Mouse (Mus musculus) erythroid progenitor cell, adult 5-6 weeks (primary cell): ENCODE data around the gene Ppfia1. TPM values are rescaled to one million over a fixed set of nuclear protein-coding genes. Genes with fewer than 3 reads are reported as not detected.

ENCODE experiments used
- ATAC-seq: replicated peaks from 2 replicates; pipeline ENCODE4 v1.8.0; 2016; ENCODE audit warnings: moderate number of reproducible peaks, mild to moderate bottlenecking, moderate TSS enrichment, inconsistent platforms; ENCODE audit not compliant: poor library complexity, low FRiP score, severe bottlenecking
- total RNA-seq, 2 experiments: library from RNA; stranded (forward) in 1 of 2; stranded (reverse) in 1 of 2; fragments of 150-400 nt in 1 of 2; fragments of 186-747, 209-891 nt in 1 of 2; gene quantifications; 2 replicates each; pipeline versions ENCODE4 v1.2.3 to v1.2.4; 2015 to 2017; ENCODE audit warnings: low replicate concordance in 2 of 2

Ppfia1 gene
- total RNA-seq, 2 experiments from 2014 or later = 83.4 to 96.1 TPM

GRCm38 (mm10) chr7:144447146-144447545 lies 106.4 kb downstream of the Ppfia1 start:
- ATAC-seq = 0 out of 2 replicates have a peak, but pooled peaks have one; percentile 3

GRCm38 (mm10) chr7:144444788-144445187 lies 108.7 kb downstream of the Ppfia1 start:
- no peak for ATAC-seq

GRCm38 (mm10) chr7:144441976-144442375 lies 111.6 kb downstream of the Ppfia1 start:
- ATAC-seq = no peak

- no peak for ATAC-seq
These were observed 112.1 kb downstream of the Ppfia1 start for GRCm38 (mm10) chr7:144441466-144441865.

GRCm38 (mm10) chr7:144438811-144439210 lies 114.7 kb downstream of the Ppfia1 start:
- no peak for ATAC-seq

- ATAC-seq = no peak
These were observed 120.6 kb downstream of the Ppfia1 start for GRCm38 (mm10) chr7:144432920-144433319.

- no peak for ATAC-seq
These were observed 126.1 kb downstream of the Ppfia1 start for GRCm38 (mm10) chr7:144427460-144427859.

Other genes starting within 250 kb of the Ppfia1 start
- 1.3 and 4.3 TPM in 2 replicates for gene Cttn, start 82.7 kb downstream of the Ppfia1 start, total RNA-seq (2015; ENCODE audit: low replicate concordance)
- gene Cttn, start 82.7 kb downstream of the Ppfia1 start, total RNA-seq (2017; ENCODE audit: low replicate concordance) = 4.1 and 6.9 TPM in 2 replicates
- 2.9 and 6.7 TPM in 2 replicates for gene Fadd, start 28.7 kb upstream of the Ppfia1 start, total RNA-seq (2015; ENCODE audit: low replicate concordance)
- 0.51 and 0.91 TPM in 2 replicates for gene Fadd, start 28.7 kb upstream of the Ppfia1 start, total RNA-seq (2017; ENCODE audit: low replicate concordance)
- not detected in 2 replicates for gene Ano1, start 198.2 kb upstream of the Ppfia1 start, total RNA-seq (2015; ENCODE audit: low replicate concordance)
- not detected in 2 replicates for gene Ano1, start 198.2 kb upstream of the Ppfia1 start, total RNA-seq (2017; ENCODE audit: low replicate concordance)